Mouse (Mus musculus) mature B cell (primary cell): ENCODE results near the gene Mamstr.

Experiments
- in situ Hi-C: fragments of 300-500 bp; cut with MboI; formaldehyde crosslinking; loops from 2 replicates; pipeline ENCODE4 v1.14.3; 2019

The Mamstr gene

GRCm38 (mm10) chr7:45628364-45629294 is 11.1 kb upstream of the Mamstr start:
- in situ Hi-C loops = no loop called here

GRCm38 (mm10) chr7:45630064-45630907 is 9.5 kb upstream of the Mamstr start:
- in situ Hi-C loops = no loop called here

GRCm38 (mm10) chr7:45632499-45632898 is 7.3 kb upstream of the Mamstr start:
- in situ Hi-C loops = no loop called here

GRCm38 (mm10) chr7:45634946-45635681 is 4.7 kb upstream of the Mamstr start:
- in situ Hi-C loops = no loop called here

- in situ Hi-C loops = no loop called here
Observed at GRCm38 (mm10) chr7:45635711-45636688, 3.8 kb upstream of the Mamstr start.

GRCm38 (mm10) chr7:45637710-45638109 is 2.1 kb upstream of the Mamstr start:
- in situ Hi-C loops = no loop called here

GRCm38 (mm10) chr7:45638623-45639401 is 965 bp upstream of the Mamstr start:
- in situ Hi-C loops = no loop called here

- in situ Hi-C loops = no loop called here
Observed at GRCm38 (mm10) chr7:45640191-45640957, 597 bp downstream of the Mamstr start.

- in situ Hi-C loops = no loop called here
Observed at GRCm38 (mm10) chr7:45641391-45642040, 1.7 kb downstream of the Mamstr start.

GRCm38 (mm10) chr7:45642083-45642482 is 2.3 kb downstream of the Mamstr start:
- in situ Hi-C loops = no loop called here

GRCm38 (mm10) chr7:45642503-45643255 is 2.9 kb downstream of the Mamstr start:
- in situ Hi-C loops = no loop called here

GRCm38 (mm10) chr7:45643441-45644178 is 3.8 kb downstream of the Mamstr start:
- in situ Hi-C loops = no loop called here

- in situ Hi-C loops = no loop called here
Observed at GRCm38 (mm10) chr7:45644183-45644582, 4.4 kb downstream of the Mamstr start.

- in situ Hi-C loops = no loop called here
Observed at GRCm38 (mm10) chr7:45644872-45645590, 5.3 kb downstream of the Mamstr start.

GRCm38 (mm10) chr7:45645591-45645971 is 5.8 kb downstream of the Mamstr start:
- in situ Hi-C loops = no loop called here

- in situ Hi-C loops = no loop called here
Observed at GRCm38 (mm10) chr7:45646671-45647070, 6.9 kb downstream of the Mamstr start.

- in situ Hi-C loops = no loop called here
Observed at GRCm38 (mm10) chr7:45649351-45649750, 9.6 kb downstream of the Mamstr start.
